Mouse (Mus musculus): Measurements from ENCODE around the gene Efnb2. TPM values are rescaled to one million over a fixed set of nuclear protein-coding genes. Genes with fewer than 3 reads are reported as not detected.

Efnb2 gene
- 10 to 100 TPM; 17.0 to 20.8 (median 17.7) TPM for total RNA-seq (2022)

DNA sequence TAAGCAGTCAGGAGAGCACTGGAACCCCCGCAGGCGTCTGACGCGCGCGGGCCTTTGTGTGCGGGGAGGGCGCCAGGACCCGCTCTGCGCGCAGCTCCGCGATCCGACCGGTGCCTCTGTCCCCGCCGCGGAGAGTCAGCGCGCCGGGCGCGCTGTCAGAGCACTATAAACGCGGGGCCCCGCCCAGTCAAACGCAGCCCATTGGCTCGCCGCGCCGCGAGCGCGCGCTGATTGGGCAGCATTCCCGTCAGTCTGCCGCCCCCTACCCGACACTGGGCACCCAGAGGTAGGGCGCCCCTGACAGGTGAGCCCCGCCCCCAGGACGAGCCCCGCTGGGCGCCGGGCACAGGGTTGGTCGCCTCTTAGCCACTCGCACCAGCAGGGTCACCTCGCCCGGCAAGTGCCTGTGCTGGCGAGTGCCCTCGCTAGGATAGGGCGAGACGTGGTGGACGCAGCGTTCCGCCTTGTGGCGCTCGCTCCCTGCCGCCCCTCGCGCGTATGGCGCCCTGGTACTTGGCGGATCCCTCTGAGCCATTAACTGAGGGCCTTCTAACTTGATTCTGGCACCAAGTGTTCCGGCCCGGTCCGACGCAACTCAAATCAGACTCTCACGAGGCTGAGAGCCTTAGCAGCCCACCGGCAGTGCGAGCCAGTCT lies at the start of gene Efnb2:
Gene Efnb2 (minus strand): TSS at position 140 of the 656 bp plus-strand sequence.
- peak; percentile 94 for DNase-seq (ENCODE audit: low spot score)

GRCm38 (mm10) chr8:8704813-8705212 lies 43.8 kb upstream of the Efnb2 start:
- no peak for DNase-seq (ENCODE audit: low spot score)

GRCm38 (mm10) chr8:8703668-8704067 lies 42.6 kb upstream of the Efnb2 start:
- no peak for DNase-seq (ENCODE audit: low spot score)

- DNase-seq (ENCODE audit: low spot score) = no peak
Observed at GRCm38 (mm10) chr8:8700821-8701220, 39.8 kb upstream of the Efnb2 start.

GRCm38 (mm10) chr8:8700229-8700628 lies 39.2 kb upstream of the Efnb2 start:
- no peak for DNase-seq (ENCODE audit: low spot score)

DNA sequence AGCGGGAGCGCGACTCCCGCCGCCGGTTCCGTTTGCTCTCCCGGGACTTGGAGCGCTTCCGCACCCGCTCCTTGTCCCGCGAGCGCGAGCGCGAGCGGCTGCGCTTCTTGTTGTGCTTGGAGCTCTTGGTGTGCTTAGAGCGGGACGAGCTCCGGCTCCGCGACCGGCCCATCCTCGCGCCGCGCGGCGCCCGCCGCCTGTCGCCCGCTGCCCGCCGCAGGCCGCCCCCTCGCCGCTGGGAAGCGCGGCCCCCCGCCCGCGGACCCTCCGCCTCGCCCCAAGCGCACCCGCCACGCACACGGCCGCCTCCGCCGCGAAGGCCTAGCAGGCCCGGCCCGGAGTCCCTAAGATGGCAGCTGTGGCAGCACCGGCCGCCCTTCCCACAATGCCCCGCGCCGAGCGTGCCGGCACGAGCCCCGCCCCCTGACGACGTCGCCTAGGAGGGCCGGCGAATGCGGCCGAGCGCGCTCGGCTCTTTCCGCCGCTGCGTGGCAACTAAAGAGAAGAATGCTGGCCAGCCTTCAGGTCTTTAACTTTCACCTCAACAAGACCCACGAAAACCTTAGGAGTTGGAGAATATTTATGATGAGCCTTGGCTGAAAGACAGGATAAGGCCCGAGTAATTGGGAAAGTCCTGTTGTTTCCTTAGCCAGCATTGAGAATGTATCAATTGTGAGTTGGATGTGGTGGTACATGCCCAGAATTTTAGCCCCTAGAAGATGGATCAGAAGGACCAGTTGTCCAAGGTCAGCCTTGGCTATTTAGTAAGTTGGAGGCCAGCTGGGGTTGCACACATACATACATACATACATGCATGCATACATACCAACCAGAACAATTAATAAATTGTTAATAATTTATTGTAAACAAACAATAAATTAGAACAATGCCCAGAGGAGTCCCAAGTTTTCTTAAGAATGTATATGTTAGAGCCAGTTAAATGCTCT lies 29.4 kb upstream of the Efnb2 start, which contains the start of gene Arglu1:
Gene Arglu1 (minus strand): TSS at position 376 of the 947 bp plus-strand sequence.
- peak; percentile 92 for DNase-seq (ENCODE audit: low spot score)

GRCm38 (mm10) chr8:8689454-8690145 lies 28.6 kb upstream of the Efnb2 start:
- peak; percentile 38 for DNase-seq (ENCODE audit: low spot score)

DNA sequence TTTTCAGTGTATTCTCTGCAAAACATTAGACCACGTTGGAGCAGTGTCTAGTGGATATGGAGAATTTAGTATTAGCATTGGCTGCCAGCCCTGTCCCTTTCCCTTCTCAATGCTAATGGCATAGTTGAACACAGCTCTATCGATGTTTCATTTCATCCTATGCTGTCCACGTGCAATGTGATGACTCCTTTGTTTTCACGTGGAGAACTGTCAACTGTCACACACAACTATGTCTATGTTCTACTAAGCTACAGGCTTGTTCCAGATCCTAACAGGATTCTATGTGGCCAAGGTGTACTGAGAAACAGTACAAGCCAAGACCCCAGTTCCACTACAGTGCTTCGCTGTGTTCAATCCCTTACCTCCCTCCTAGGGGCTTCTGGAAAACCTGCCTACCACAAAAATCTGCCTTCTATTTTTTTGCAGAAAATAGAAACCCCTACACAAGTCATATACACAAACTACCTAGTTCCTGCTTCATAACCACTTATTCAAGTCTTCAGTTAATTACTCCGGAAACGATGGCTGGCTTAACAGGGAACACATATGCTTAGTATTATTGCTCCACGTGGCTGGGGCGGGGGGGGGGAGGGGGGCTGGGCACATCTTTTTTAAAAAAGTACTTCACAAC lies 27.9 kb upstream of the Efnb2 start:
- DNase-seq (ENCODE audit: low spot score) = no peak

DNA sequence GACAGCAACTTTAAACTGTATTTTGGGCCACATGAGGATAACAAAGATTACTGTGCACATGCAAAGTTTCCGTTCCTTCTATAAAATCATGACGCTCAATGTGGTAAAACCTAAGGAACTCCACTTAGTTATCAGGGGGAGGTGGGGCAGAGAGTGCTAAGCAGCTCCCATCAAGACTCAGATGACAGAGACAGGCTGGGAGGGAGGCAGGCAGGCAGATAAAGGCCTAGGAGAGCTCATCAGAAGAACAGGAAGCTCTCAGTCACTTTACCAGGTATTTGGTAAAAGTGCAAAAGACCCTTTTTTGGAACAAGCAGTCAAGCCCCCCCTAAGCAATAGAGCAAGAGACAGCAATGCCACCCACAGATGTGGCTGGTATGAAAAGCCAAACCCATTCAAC lies 24.5 kb upstream of the Efnb2 start:
- no peak for DNase-seq (ENCODE audit: low spot score)

DNA sequence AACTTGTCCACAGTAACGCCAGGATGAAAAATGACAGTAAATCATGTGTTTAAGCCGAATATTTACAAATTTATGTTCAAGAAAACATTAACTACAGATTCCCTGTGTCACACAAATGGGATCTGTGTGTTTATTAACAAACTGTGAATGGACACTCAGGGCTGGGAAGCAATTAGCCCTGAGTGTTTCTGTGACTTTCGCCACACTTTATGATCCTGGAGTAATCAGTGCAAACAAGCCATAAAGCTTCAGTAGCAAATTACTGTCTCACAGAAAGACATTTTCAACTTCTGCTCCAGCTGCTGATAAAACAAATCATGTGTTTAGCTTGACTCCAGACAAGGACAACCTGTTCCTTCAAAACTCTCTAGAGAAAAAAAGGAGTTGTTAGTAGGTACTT lies 21.7 kb upstream of the Efnb2 start:
- DNase-seq (ENCODE audit: low spot score) = no peak

DNA sequence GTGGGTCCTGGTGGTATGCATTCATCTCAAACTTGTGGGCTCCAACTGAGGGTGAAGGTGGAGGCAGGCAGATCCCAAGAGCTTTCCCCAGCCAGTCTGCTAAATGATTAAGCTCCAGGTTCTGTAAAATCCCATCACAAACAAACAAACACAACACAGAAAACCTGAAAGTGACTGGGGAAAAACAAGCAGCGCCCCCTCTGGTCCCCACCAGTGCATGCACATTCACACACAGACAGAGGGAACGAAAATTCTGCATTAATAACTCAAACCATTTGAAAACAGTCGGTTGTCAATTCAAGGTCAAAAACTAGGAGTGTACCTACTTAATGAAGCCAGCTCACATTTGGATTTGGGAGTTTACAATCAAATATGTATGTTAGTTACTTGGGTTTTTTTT lies 17.2 kb upstream of the Efnb2 start:
- no peak for DNase-seq (ENCODE audit: low spot score)

- DNase-seq (ENCODE audit: low spot score) = no peak
Observed at GRCm38 (mm10) chr8:8674864-8675263, 13.8 kb upstream of the Efnb2 start.

DNA sequence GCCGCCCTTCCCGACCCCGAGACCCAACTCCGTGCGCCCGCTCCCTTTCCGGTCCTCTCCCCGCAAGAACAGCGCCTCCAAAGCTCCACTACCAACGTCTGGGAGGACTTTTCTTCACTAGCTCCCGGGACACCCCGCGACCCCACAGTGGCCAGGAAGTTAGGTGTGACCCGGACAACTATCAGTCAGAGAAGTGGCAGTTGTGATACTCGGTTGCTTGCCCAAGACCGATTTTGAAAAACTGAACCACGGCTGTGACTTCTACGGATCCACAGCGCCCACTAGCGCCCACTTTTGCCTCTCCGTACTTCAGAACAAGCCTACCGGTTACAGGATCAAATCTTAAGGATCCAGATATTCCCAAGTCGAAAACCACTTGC lies 707 bp upstream of the Efnb2 start:
- peak; percentile 89 for DNase-seq (ENCODE audit: low spot score)

- peak; percentile 11 for DNase-seq (ENCODE audit: low spot score)
Observed at GRCm38 (mm10) chr8:8660307-8661098, 539 bp downstream of the Efnb2 start.

GRCm38 (mm10) chr8:8659503-8660306 lies 1.3 kb downstream of the Efnb2 start:
- DNase-seq (ENCODE audit: low spot score) = peak; percentile 13

DNA sequence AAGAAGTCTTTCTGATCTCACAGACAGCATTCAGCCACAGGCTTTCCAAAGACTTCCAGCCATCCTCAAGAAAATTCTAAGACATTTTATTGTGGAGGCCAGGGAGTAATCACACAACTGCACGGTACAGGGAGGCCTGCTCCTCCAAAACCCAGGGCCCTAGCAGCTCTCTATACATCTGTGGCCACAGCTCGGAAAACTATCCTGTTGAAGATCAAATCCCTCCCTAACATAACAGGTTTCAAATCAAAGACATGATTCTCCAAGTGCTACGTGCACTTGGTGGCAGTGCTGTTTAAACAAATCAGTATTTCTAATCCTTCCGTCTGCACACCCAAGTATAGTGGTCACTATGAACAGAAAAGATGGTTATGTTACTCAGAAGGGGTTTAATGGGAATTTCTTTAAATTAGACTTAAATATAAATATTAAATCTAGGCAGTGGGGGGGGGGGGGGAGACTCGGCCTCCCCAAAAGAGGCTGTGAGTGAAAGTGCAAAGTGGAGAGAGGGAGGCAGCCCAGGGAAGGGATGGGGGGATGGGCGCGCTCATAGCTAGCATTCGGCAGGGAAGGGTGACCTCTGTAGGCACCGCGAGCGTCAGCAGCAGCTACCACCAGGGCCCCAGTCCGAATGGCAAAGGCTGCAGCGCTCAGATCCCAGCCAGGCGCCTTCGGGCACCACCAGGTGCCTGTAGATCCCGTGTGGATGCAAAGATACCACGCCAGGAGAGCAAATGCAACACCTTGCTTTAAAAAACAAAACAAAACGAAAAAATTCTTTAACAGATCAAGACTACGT lies 2.4 kb downstream of the Efnb2 start:
- peak; percentile 77 for DNase-seq (ENCODE audit: low spot score)

DNA sequence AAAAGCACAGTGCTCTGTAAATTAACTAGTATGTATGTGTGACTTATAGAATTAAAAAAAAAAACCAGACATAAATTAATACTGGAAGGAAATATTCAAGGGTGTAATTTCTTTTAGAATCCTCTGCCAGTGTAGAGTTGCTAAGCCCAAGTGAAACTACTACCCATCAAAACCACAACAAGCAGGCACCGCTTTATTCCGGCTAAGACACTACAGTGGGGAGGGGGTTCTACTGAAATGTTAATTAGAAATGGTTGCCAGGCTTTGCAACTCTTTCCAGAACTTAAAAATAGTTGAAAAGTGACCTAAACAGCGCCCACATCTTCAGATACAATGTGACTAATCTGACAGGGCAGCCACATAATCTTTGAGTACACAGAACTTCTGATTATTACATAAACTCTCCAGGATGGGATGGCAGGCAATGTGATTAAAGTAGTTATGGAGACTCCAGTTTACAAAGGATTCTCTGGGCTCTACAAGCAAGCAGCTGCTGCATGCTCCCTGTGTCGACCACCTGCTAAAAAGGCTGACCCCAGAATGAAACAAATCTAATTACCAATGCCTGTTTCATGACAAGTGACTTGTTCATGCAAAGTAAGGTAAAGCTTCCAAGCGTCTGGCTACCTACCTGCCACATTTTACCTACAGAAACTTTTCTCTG lies 3.2 kb downstream of the Efnb2 start:
- no peak for DNase-seq (ENCODE audit: low spot score)

GRCm38 (mm10) chr8:8656578-8657441 lies 4.2 kb downstream of the Efnb2 start:
- DNase-seq (ENCODE audit: low spot score) = no peak

All from heart, adult 8-10 months (tissue).